Mouse (Mus musculus): ENCODE measurements around the gene Mcpt1.
"Not testable (repeated sequence)": the region's sequence is repeated elsewhere in the genome, so short reads cannot be mapped to it uniquely, and the experiment has no call there.

GRCm38 (mm10) chr14:56041792-56042191 is 24.0 kb downstream of the Mcpt1 start, which contains the start of gene Mcpt2:
- not testable (repeated sequence) for TF ChIP-seq ETS1 (IDR thresholded peaks at IDR 0.05; ENCODE audit: low read depth, low read length); ZC3H11A (IDR thresholded peaks at IDR 0.05; ENCODE audit: low read depth, low read length); POLR2A (IDR thresholded peaks at IDR 0.05; ENCODE audit: control insufficient read depth in 1 of 2, insufficient read depth in 1 of 2, low read depth in 1 of 2, low read length in 2 of 2, poor library complexity in 1 of 2); MAZ (IDR thresholded peaks at IDR 0.05; ENCODE audit: low read depth, low read length); ZKSCAN1 (IDR thresholded peaks at IDR 0.05; ENCODE audit: low read depth, low read length); SIN3A (IDR thresholded peaks at IDR 0.05; ENCODE audit: low read length); MYC (IDR thresholded peaks at IDR 0.05; ENCODE audit: low read depth, low read length); KAT2A (conservative IDR thresholded peaks at IDR 0.05; ENCODE audit: low read depth, low read length); MAFK (IDR thresholded peaks at IDR 0.05; ENCODE audit: borderline replicate concordance, low read depth, low read length); POLR2AphosphoS2 (IDR thresholded peaks at IDR 0.05; ENCODE audit: low read length); ELF1 (IDR thresholded peaks at IDR 0.05; ENCODE audit: low read depth, low read length); E2F4 (IDR thresholded peaks at IDR 0.05; ENCODE audit: borderline replicate concordance, low read depth, low read length)
- TF ChIP-seq GATA1 (IDR thresholded peaks at IDR 0.05; ENCODE audit: low read depth, low read length): peak; percentile 52
- TF ChIP-seq TAL1 (IDR thresholded peaks at IDR 0.05; ENCODE audit: low read length): peak; percentile 56

Data from MEL (cell line).